Mouse (Mus musculus) limb, embryonic 13.5 days (tissue): ENCODE measurements around the gene Cutc. TPM values are rescaled to one million over a fixed set of nuclear protein-coding genes. Genes with fewer than 3 reads are reported as not detected.

Experiments
- ATAC-seq: fragments of 200-750 bp; cut with Nextera tagmentation; 2 replicates; pipeline ENCODE4 v1.8.0; 2017; ENCODE audit warnings: low read depth, moderate number of reproducible peaks, moderate TSS enrichment; ENCODE audit not compliant: low FRiP score
- H3K27ac ChIP-seq: fragments of 300-500 bp; sonication (generic); 2 replicates; pipeline ENCODE4 v1.5.1; 2015; ENCODE audit warnings: inconsistent platforms, mild to moderate bottlenecking, moderate library complexity
- H3K27me3 ChIP-seq: fragments of 300-500 bp; sonication (generic); 2 replicates; pipeline ENCODE4 v1.6.1; 2015; ENCODE audit warnings: mild to moderate bottlenecking, inconsistent platforms
- H3K36me3 ChIP-seq: fragments of 300-500 bp; sonication (generic); 2 replicates; pipeline ENCODE4 v1.6.1; 2015; ENCODE audit warnings: inconsistent platforms, mild to moderate bottlenecking, moderate library complexity
- H3K4me1 ChIP-seq: fragments of 300-500 bp; sonication (generic); 2 replicates; pipeline ENCODE4 v1.6.1; 2015; ENCODE audit warnings: inconsistent platforms
- H3K4me2 ChIP-seq: fragments of 300-500 bp; sonication (generic); replicated peaks from 2 replicates; pipeline ENCODE4 v1.6.1; 2015; ENCODE audit warnings: inconsistent platforms, mild to moderate bottlenecking, moderate library complexity
- H3K4me3 ChIP-seq: fragments of 300-500 bp; sonication (generic); 2 replicates; pipeline ENCODE4 v1.5.1; 2015; ENCODE audit warnings: moderate library complexity, mild to moderate bottlenecking, inconsistent platforms
- H3K9ac ChIP-seq: fragments of 300-500 bp; sonication (generic); 2 replicates; pipeline ENCODE4 v1.6.1; 2015; ENCODE audit warnings: mild to moderate bottlenecking, inconsistent platforms
- H3K9me3 ChIP-seq: fragments of 300-500 bp; sonication (generic); 2 replicates; pipeline ENCODE4 v1.6.1; 2016; ENCODE audit warnings: inconsistent platforms
- WGBS: fragments of 180-500 bp; shearing (Covaris S2); methylation state at CpG from one replicate; pipeline ENCODE4 v1.1.7; 2015; 5-methylcytosine and 5-hydroxymethylcytosine counted together
- polyA plus RNA-seq: library from polyadenylated mRNA; unstranded; fragments of >200 nt; fragmentation: Nextera tagmentation; extraction: Ambion mirVana; gene quantifications from 2 replicates; pipeline ENCODE4 v1.2.1, GENCODE M21; 2015

The Cutc gene
- polyA plus RNA-seq, 1 experiment from 2014 or later, result 14.6 TPM

DNA sequence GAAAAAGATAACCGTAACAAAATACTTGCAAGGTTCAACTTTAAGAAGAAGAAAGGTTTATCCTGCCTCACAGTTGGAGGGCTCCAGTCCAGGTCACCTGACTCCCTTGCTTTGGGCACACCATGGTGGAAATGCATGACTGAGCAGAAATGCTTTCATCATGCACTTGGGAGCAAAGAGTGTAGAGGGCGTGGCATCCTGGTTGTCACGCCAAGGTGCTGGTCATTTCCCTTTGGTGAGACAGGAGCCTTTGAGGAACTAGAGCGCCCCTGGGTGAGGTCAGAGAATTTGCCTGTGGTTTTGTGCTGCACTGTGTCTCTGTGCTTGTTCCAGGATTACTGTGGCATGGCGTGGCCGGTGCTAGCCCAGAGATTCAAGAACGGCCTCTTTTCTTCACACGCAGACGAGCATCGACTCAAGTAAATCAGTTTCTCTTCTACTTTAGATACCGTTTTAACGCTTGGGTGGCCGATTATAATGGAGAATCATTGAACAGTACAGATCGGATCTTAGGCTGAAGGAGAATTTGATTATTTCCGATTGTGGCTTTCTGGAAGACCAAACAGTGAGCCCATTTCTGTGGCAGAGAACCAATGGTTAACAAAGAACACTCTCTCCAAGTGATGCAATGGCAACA is 26.2 kb upstream of the Cutc start:
- no peaks in the 10 kb centered on the region for H3K27me3 ChIP-seq
- no peak overlapping the region for H3K4me2 ChIP-seq
- 95% methylated on average over 15 of the region's 15 CpGs for WGBS
- H3K36me3 ChIP-seq, result peaks cover 69% of the 10 kb centered on the region
- no peaks in the 10 kb centered on the region for H3K9me3 ChIP-seq
- no peak overlapping the region for H3K4me3 ChIP-seq
- H3K27ac ChIP-seq, result no peak overlapping the region
- ATAC-seq, result no peak
- 0 out of 2 replicates have a peak, but pooled peaks cover 4% of the 10 kb centered on the region for H3K4me1 ChIP-seq
- no peak overlapping the region for H3K9ac ChIP-seq

DNA sequence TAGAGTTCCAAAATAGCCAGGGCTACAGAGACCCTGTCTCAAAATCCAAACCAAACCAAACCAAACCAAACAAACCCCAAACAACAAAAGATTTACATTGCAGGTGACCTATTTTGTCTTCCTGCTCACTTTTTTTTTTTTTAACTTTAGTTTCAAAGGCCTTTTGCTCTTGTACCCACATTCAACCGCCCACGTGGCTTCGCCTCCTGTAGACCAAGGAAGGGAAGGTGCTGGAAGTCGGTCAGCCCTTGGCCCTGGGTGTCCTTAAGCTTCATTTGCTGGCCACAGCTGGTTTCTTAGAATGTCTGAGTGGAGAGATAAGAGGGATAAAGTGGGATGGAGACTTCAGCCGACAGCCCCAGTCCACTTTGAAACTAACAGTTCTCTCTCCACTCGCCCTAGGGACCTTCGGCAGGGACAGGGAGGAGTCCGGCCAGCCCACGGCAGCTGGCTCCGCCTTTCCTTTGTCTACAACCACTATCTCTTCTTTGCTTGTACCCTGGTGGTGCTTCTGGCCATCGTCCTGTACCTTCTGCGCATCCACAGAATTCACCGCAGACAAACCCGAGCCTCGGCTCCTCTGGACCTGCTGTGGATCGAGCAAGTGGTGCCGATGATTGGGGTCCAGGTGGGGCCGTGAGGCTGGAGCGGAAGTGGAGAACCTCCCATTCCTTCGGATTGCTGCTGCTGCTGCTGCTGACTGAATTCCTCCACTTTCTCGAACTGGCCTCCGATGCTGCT is 23.3 kb upstream of the Cutc start:
- ATAC-seq, result no peak
- H3K36me3 ChIP-seq, result peaks cover 58% of the 10 kb centered on the region

DNA sequence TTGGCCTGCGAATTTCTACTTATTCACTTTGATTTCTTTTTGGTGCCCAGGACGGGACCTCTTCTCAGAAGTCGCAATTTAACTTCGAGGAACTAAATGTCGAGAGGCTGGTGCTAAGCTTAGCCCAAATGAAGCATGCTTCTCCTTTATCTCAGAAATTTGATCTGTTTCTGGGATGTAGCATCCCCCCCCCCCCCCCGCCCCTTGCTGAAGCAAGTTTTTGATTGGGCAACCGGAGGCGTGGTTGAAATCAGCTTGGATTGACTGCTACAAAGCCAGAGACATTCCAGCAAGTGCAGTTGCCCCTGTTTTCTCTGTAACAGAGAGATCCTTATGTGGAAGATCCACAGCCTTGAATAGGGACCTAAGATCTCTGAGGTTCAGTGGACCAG is 22.8 kb upstream of the Cutc start:
- Histone ChIP-seq H3K9ac (peak overlapping the region; percentile 31; the same call in 1 of the 2 replicates), H3K36me3 (peaks cover 57% of the 10 kb centered on the region), H3K27me3 (no peaks in the 10 kb centered on the region), H3K4me3 (peak overlapping the region; percentile 33), H3K4me2 (peak overlapping the region; percentile 55), H3K9me3 (no peaks in the 10 kb centered on the region), H3K27ac (no peak overlapping the region), H3K4me1 (0 out of 2 replicates have a peak, but pooled peaks cover 4% of the 10 kb centered on the region)
- no peak for ATAC-seq
- WGBS, result 33% methylated on average over 8 of the region's 8 CpGs

More for the DNA sequence above, 23.3 kb upstream of the Cutc start:
- H3K4me1 ChIP-seq, result 0 out of 2 replicates have a peak, but pooled peaks cover 4% of the 10 kb centered on the region
- H3K27ac ChIP-seq, result peak overlapping the region; percentile 33; the same call in 1 of the 2 replicates
- H3K9ac ChIP-seq, result peak overlapping the region; percentile 31; the same call in 1 of the 2 replicates
- no peaks in the 10 kb centered on the region for H3K9me3 ChIP-seq
- H3K27me3 ChIP-seq, result no peaks in the 10 kb centered on the region
- H3K4me2 ChIP-seq, result peak overlapping the region; percentile 55
- H3K4me3 ChIP-seq, result peak overlapping the region; percentile 33
- WGBS, result 50% methylated on average over 22 of the region's 22 CpGs

DNA sequence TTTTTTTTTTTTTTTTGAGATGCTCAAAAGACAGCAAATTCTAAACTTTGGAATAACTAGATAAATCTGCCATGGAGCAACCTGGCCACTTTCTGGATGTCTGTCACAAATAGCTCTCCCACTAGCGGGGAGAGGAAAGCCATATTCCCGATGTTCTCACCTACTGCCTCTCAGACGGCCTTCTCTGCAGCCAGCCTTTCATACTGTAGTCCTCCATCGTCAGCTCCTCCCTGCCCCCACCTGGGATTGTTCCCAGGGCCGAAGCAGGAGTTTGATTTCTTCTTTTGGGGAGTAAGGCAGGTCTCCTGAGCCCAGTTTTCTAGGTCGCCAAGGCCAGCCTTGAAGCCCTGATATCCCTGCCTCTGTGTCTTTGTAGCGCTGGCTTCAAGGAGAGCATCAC is 21.6 kb upstream of the Cutc start:
- Histone ChIP-seq H3K36me3 (peaks cover 55% of the 10 kb centered on the region), H3K9me3 (no peaks in the 10 kb centered on the region)
- no peak for ATAC-seq

DNA sequence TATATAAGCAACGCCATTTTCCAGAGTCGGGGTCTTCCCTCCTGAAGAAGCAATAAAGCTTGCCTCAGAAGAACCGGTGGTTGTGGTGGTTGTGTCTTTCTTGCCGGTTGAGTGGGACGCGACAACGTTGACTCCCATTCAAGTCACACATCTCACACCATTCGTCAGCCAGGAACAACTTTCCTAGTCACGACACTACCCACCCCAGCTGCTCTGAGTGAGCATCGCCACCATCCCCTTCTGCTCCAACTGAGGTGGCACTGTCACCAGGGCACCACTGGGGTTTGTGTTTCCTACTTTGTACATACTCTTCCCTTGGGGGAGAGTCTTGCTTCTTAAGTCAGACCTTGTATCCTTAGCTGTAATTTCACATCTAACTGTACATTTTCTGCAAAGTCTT is 14.4 kb upstream of the Cutc start:
- no peak overlapping the region for H3K4me2 ChIP-seq
- no peak overlapping the region for H3K4me3 ChIP-seq
- H3K9me3 ChIP-seq, result no peaks in the 10 kb centered on the region
- 93% methylated on average over 10 of the region's 10 CpGs for WGBS
- no peak overlapping the region for H3K27ac ChIP-seq
- no peak for ATAC-seq
- H3K27me3 ChIP-seq, result no peaks in the 10 kb centered on the region
- H3K4me1 ChIP-seq, result no peaks in the 10 kb centered on the region
- H3K9ac ChIP-seq, result no peak overlapping the region
- H3K36me3 ChIP-seq, result peaks cover 85% of the 10 kb centered on the region

More for the DNA sequence above, 21.6 kb upstream of the Cutc start:
- 61% methylated on average over 7 of the region's 7 CpGs for WGBS
- Histone ChIP-seq H3K4me3 (no peak overlapping the region), H3K27me3 (no peaks in the 10 kb centered on the region), H3K27ac (no peak overlapping the region), H3K9ac (no peak overlapping the region), H3K4me2 (no peak overlapping the region), H3K4me1 (0 out of 2 replicates have a peak, but pooled peaks cover 4% of the 10 kb centered on the region)

DNA sequence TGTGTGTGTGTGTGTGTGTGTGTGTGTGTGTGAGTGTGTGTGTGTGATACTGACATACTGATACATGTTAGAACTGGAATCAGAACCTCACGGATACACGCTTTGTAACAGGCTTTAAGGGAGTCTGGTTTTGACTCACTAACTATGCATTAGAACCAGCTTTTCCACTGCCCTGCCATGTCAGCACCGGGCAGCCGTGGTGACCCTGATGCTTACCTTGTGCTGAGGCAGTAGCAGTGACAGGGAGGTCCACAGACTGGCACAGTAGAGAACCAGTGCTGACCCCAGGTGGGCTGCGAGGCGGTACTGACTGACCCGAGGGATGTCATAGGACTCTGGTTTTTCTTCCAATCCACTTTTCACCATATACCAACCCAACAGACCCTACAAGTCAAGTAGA is 9.4 kb upstream of the Cutc start:
- Histone ChIP-seq H3K4me3 (no peak overlapping the region), H3K4me2 (no peak overlapping the region), H3K9ac (no peak overlapping the region), H3K9me3 (no peaks in the 10 kb centered on the region), H3K27ac (no peak overlapping the region), H3K27me3 (no peaks in the 10 kb centered on the region), H3K4me1 (no peaks in the 10 kb centered on the region), H3K36me3 (peaks cover 79% of the 10 kb centered on the region)
- WGBS, result 98% methylated on average over 7 of the region's 7 CpGs
- ATAC-seq, result no peak

DNA sequence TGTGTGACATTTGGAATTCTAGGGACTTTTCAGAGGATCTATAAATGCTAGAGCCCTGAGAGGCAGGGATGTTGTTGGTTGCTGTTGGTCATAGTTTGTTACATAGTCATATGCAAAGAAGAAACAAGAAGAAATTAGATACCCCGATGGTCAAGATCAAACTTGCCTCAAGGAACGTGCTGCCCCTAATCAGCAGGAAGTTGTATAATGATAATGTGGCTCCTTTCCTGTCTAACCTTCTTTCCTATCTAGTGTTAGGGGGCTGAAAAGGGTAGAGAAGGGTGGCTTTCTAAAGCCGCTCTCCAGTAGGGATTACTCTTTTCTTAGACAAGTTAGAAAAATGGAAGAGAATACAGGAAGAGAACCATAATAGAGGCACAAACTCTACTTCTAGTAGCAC is 7.1 kb upstream of the Cutc start:
- no peak for ATAC-seq
- Histone ChIP-seq H3K4me3 (no peak overlapping the region), H3K27me3 (no peaks in the 10 kb centered on the region), H3K4me1 (no peaks in the 10 kb centered on the region), H3K4me2 (no peak overlapping the region), H3K9me3 (no peaks in the 10 kb centered on the region), H3K27ac (no peak overlapping the region), H3K36me3 (peaks cover 79% of the 10 kb centered on the region), H3K9ac (no peak overlapping the region)
- WGBS, result 91% methylated on average over 3 of the region's 3 CpGs

DNA sequence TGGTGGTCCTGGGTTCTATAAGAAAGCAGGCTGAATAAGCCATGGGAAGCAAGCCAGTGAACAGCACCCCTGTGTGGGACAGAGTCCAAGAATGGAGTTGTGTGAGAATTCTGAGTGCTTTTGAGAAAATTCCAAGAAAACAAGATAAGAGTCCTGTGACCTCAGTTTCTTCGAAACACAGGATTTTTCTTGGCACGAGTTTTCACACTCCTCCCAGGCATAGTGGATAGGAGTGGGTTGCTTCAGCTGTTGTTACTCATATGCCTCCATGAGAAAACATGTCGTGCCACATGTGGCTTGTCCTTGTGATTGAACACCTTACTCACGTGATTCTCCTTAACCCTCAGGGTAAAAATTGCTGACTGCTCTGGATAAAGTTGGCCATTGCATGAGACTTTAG is 4.9 kb upstream of the Cutc start:
- ATAC-seq, result no peak
- Histone ChIP-seq H3K36me3 (peaks cover 63% of the 10 kb centered on the region), H3K27ac (no peak overlapping the region), H3K4me3 (no peak overlapping the region), H3K9me3 (no peaks in the 10 kb centered on the region), H3K4me2 (no peak overlapping the region), H3K4me1 (no peaks in the 10 kb centered on the region), H3K9ac (no peak overlapping the region), H3K27me3 (no peaks in the 10 kb centered on the region)
- 91% methylated on average over 4 of the region's 4 CpGs for WGBS

DNA sequence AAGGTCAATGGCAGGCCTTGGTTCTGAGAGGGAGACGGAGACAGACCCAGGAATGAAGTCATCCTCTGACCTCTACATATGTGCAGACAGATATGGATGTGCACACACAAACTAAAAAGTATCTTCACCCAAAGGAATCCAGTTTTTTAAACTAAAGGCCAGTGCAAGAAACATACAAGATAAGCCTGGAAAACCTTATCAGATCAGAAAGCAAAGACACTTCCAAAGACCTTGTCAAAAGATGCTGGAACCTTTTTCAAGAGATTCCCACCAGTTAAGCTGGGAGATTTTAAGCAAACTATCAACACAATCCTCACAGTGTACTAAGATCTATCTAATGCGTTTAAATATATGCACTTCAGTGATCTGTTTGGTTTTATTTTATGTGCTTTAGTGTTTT is 2.8 kb upstream of the Cutc start:
- Histone ChIP-seq H3K36me3 (peaks cover 51% of the 10 kb centered on the region), H3K9me3 (no peaks in the 10 kb centered on the region), H3K9ac (no peak overlapping the region), H3K4me2 (no peak overlapping the region), H3K27ac (no peak overlapping the region), H3K4me3 (no peak overlapping the region), H3K4me1 (peaks cover 4% of the 10 kb centered on the region; the same call in 1 of the 2 replicates), H3K27me3 (no peaks in the 10 kb centered on the region)
- no peak for ATAC-seq
- WGBS, result 88% methylated on average over 2 of the region's 2 CpGs

DNA sequence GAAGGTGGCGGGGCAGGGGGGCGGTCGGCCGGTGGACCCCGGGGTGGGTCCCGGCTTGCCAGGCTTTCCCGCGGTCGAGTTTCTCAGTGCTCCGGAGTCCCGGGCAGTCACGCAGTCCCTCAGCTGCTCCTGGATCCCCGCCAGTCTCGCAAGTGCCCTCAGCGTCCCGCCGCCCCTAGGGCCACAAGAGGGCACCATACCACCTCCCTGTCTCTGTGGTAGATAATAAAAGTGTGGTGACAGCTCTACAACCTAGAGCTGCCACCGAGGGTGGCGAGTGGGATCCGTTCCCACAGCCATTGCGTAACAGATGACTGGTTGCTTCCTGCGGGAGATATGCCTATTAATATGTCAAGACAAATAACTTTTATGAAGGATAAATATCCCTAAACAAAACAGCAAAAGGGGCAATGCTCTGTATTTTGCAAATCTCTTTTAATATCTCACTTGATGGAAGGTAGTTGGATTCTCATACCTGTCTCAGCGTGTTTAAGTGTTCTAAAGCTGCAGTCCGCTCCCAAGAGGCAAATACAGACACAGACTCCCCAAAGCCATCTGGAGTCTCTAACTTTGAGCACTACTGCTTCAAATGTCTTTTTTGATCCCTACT is 535 bp downstream of the Cutc start:
- Histone ChIP-seq H3K9me3 (no peaks in the 10 kb centered on the region), H3K4me1 (peaks cover 4% of the 10 kb centered on the region; the same call in 1 of the 2 replicates), H3K4me2 (peak overlapping the region; percentile 67), H3K36me3 (peaks cover 21% of the 10 kb centered on the region), H3K9ac (peak overlapping the region; percentile 81), H3K4me3 (peak overlapping the region; percentile 68), H3K27ac (peak overlapping the region; percentile 95), H3K27me3 (no peaks in the 10 kb centered on the region)
- peak; percentile 88 for ATAC-seq
- WGBS, result 1% methylated on average over 23 of the region's 24 CpGs

DNA sequence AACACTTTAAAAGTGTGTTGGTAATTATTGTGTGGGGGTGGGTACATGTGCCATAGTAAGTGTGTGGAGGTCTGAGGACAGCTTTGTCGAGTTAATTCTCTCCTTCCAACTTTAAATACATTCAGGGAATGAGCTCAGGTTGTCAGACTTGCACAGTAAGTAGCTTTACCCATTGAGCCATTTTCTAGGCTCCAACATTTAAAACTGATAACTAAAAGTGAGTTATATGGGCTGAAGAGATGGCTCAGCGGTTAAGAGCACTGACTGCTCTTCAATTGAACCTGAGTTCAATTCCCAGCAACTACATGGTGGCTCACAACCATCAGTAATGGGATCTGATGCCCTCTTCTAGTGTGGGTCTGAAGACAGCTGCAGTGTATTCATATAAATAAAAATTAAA is 1.4 kb downstream of the Cutc start:
- WGBS, result 75% methylated on average over 2 of the region's 2 CpGs
- Histone ChIP-seq H3K27ac (no peak overlapping the region), H3K4me2 (no peak overlapping the region), H3K4me3 (no peak overlapping the region), H3K36me3 (peaks cover 12% of the 10 kb centered on the region), H3K9me3 (no peaks in the 10 kb centered on the region), H3K9ac (no peak overlapping the region), H3K4me1 (peaks cover 4% of the 10 kb centered on the region; the same call in 1 of the 2 replicates), H3K27me3 (no peaks in the 10 kb centered on the region)
- ATAC-seq, result no peak

DNA sequence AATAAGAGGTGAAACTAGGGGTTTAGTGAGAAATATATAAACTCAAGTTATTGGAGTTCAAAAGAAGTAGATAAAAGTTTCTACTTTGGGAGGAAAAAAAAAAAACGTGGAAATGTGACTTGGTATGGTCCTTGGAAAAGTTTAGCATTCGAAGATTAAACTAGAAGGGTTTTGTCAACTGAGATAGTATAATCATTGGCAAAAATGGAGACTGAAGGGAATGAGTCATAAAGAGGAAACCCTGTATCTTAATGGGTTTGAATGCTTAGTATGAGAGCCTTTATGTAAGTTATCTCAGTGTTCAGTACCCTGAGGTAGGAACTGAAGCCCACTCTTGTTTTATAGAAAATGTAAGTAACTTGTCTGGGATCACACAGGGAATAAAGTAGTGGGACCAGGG is 2.1 kb downstream of the Cutc start:
- peaks cover 4% of the 10 kb centered on the region; the same call in 1 of the 2 replicates for H3K4me1 ChIP-seq
- ATAC-seq, result no peak
- H3K9me3 ChIP-seq, result no peaks in the 10 kb centered on the region
- H3K36me3 ChIP-seq, result peaks cover 7% of the 10 kb centered on the region
- no peak overlapping the region for H3K4me2 ChIP-seq
- H3K27me3 ChIP-seq, result no peaks in the 10 kb centered on the region
- no peak overlapping the region for H3K27ac ChIP-seq
- no peak overlapping the region for H3K4me3 ChIP-seq
- 62% methylated on average over 2 of the region's 2 CpGs for WGBS
- H3K9ac ChIP-seq, result no peak overlapping the region
